Mouse (Mus musculus) right cerebral cortex, postnatal 10 days (tissue): ENCODE results near the gene Ifi204.
"Not testable (repeated sequence)": the region's sequence is repeated elsewhere in the genome, so short reads cannot be mapped to it uniquely, and the experiment has no call there.

ENCODE experiments used
- DNase-seq, 2 experiments: peaks; one replicate each; pipeline ENCODE4 v3.0.0; 2021; ENCODE audit warnings: low spot score in 2 of 2

The Ifi204 gene

DNA sequence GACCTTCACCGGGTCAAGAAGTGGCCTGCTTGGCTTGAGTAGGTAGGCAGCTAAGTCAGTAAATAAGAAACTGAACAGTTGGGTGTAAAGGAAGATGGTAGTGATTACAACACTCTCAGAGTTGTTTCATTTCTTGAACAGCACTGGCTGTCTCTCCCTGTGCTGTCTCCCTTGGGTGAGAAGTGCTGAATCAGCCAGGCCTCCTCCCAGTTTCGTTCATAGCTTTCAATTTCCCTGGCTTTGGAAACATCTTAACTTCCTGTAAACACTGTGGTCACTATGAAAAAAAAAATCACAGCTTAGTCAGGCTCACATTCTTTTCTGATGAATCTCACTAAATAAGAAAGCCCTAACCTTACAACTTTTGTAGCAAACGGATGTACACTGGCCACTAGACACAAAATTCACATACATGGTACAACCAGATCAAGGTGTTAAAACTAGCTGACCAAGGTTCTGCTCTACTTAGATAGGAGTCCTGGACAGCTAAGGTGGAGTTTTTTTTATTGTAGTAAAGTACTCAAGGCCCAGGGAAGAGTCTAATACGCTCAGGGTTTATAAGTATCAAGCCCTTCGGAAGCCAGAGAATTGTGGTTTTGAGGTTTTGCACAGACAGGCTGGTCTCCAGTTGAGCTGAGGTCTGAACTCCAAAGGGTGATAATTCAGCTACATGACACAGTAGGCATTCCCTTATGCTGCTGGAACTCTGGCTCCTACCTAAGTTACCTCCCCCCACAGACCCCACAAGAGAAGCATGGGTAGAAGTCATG is at the start of gene Ifi204:
Ifi204 (minus strand) TSS at position 96 of the 770 bp plus-strand sequence.
- not testable (repeated sequence) for DNase-seq

DNA sequence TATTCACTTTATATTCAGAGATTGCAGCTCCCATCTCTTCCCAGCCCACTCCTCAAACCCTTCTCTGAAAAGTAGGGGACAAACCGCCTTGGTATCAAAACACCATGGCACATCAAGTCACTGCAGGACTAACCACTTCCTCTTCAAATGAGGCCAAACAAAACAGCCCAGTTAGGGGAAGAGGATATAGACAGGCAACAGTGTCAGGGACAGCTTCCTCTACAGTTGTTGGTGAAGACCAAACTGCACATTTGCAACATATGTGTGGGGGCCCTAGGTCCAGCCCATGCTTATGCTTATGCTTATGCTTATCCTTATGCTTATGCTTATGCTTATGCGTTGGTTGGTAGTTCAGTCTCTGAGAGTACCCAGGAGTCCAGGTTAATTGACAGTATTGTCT is 42.6 kb upstream of the Ifi204 start:
- not testable (repeated sequence) for DNase-seq

GRCm38 (mm10) chr1:173802689-173803281 is 36.0 kb upstream of the Ifi204 start:
- DNase-seq = peak; percentile 20 to 22

DNA sequence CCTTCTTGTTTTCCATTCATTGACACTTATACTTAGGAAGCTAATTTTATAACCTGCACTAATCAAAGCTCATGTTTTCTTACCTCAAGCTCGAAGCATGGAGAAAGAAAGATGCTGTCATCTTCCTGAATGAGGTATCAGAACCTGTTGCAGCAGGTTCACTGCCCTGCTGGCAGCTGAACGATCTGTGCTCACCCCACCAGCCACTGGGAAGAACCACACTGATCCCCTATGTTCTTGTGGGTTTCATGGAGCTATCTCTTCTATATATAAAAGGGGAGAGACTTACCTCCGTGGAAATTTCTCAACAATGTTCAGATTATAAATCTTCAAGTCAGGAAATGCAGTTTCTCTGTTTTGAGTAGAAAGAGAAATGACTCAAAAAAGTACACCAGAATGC is 35.5 kb upstream of the Ifi204 start:
- not testable (repeated sequence) for DNase-seq

- DNase-seq = not testable (repeated sequence)
Measured at GRCm38 (mm10) chr1:173801791-173802190, 35.0 kb upstream of the Ifi204 start.

GRCm38 (mm10) chr1:173773457-173773856 is 6.7 kb upstream of the Ifi204 start:
- DNase-seq = not testable (repeated sequence)

GRCm38 (mm10) chr1:173760032-173760431 is 6.7 kb downstream of the Ifi204 start:
- not testable (repeated sequence) for DNase-seq

GRCm38 (mm10) chr1:173742262-173742661 is 24.5 kb downstream of the Ifi204 start:
- no peak for DNase-seq

- no peak for DNase-seq
Measured at GRCm38 (mm10) chr1:173741656-173742055, 25.1 kb downstream of the Ifi204 start, which contains the start of gene Ifi207. Gene Ifi207 (minus strand): TSS chr1:173741747.

DNA sequence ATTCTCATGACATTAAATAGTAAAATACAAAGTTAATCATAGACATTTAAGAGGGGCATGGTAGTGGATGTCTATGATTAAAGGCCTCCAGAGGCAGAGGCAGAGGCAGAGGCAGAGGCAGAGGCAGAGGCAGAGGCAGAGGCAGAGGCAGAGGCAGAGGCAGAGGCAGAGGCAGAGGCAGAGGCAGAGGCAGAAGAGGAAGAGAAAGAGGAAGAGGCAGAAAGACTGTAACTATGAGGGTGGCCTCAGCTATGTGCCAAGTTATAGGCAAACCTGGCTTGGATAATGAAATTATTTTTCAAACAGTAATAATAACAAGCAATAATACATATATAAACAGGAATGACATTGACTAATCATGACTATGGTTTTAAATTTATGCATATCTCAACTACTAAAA is 26.2 kb downstream of the Ifi204 start:
- no peak for DNase-seq

- no peak for DNase-seq
Measured at GRCm38 (mm10) chr1:173736986-173737385, 29.8 kb downstream of the Ifi204 start.

DNA sequence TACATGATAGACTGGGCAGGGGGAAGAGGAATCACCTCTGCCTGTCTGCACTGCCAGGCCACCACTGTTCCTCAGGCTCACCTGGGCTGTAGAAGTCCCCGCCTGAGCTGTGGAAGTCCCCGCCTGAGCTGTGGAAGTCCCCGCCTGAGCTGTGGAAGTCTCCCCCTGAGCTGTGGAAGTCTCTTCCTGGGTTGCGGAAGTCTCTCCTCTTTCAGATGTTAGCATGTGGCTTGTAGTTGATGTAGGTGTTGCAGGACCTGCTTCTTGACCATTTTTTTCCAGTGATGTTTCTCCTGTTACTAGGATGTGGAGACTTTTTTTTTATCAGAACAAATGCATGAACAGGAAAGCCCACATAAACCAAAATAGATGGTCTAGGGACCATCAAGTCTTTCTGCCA is 31.7 kb downstream of the Ifi204 start:
- not testable (repeated sequence) for DNase-seq

DNA sequence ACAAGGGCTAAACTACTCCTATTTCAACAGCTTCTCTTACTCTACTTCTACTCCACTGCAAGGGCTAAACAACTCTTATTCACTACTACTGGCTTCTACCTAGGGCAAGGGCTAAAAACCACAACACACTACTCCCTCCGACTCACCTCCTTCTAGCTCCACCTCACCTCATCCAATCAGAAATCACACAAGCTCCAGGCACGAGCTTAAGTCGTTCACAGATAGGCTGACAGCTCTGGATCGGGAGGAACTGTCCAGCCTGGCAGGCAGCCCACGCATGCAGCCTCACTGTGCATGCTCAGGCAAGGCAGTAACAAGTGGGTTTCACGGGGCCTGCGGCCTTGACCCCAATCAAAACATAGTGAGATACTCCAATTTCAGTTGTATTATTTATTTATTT is 33.5 kb downstream of the Ifi204 start:
- no peak for DNase-seq
